Mouse (Mus musculus) hematopoietic stem cell, adult 5-6 weeks (primary cell): ENCODE measurements around the gene Polr3e. TPM values are rescaled to one million over a fixed set of nuclear protein-coding genes. Genes with fewer than 3 reads are reported as not detected.
"Not testable (repeated sequence)": the region's sequence is repeated elsewhere in the genome, so short reads cannot be mapped to it uniquely, and the experiment has no call there.

Experiments used
- ATAC-seq, 2 experiments: fragments of 125-278 bp in 1 of 2; replicated peaks in 1 of 2; 2 replicates each; pipeline ENCODE4 v1.8.0; 2016 to 2017; ENCODE audit warnings: inconsistent platforms in 2 of 2, mild to moderate bottlenecking in 2 of 2, moderate number of reproducible peaks in 2 of 2, low read depth in 1 of 2, moderate TSS enrichment in 1 of 2; ENCODE audit not compliant: low FRiP score in 2 of 2, poor library complexity in 2 of 2, severe bottlenecking in 2 of 2, insufficient read depth in 1 of 2, low TSS enrichment in 1 of 2
- total RNA-seq: library from RNA; stranded (forward); fragments of 172-1452, 232-1000 nt; gene quantifications from 2 replicates; pipeline ENCODE4 v1.2.3, GENCODE M21; 2017

Gene Polr3e
- total RNA-seq, 1 experiment from 2014 or later, result 25.8 TPM

DNA sequence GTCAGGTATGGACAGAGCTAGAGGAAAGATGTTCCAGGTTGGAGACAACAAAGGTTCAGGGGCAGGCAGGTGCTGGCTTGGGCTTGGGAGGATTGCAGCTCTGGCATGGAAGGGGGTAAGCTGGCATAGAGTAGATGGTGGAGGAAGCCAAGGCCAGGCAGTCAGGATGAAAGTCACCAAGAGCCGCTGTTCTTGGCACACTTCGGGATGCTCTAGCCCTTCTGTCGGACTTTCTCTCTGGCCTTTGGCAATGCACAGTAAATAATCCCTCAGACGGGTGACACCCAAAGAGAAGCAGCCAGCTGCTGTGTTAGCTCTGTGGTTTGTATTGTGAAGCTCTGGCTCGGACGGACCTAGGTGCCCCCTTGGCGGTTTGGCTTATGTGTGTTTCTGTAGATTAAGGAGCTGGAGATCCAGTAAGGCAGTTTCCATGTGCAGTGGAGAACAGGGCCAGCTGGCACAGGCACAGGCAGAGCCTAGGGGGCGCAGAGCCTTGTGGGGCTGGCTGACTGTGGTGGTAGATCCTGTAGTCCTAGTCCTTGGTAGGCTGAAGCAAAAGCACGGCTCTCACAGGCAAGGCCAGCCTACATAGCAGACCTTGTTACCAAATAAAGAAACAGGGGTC is 19.7 kb upstream of the Polr3e start:
- ATAC-seq, result no peak

GRCm38 (mm10) chr7:120900191-120900590 is 17.4 kb upstream of the Polr3e start:
- no peak for ATAC-seq

DNA sequence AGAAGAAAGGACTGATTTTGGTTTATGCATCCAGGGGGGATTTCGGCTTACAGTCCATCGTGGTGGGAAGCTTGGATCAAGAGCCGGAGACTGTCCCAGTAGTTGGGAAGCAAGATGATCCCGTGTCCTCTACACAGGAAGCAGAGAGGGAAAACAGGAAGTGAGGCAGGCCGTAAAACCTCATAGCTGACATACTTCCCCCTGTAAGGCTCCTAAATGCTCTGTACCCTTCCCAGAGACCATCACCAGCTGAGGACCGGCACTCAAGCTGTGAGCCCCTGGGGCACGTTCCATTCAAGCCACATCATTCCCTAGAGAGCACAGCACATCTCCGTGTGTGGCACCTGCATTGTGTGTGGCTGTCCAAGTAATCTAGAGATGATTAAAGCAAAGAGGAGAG is 15.8 kb upstream of the Polr3e start:
- peak in 1 of 2 experiments; percentile 22; a peak in 1 of 4 replicates for ATAC-seq

- no peak for ATAC-seq
Observed at GRCm38 (mm10) chr7:120902931-120903330, 14.6 kb upstream of the Polr3e start.

- ATAC-seq, result not testable (repeated sequence)
Observed at GRCm38 (mm10) chr7:120910172-120910571, 7.4 kb upstream of the Polr3e start.

- ATAC-seq, result not testable (repeated sequence)
Observed at GRCm38 (mm10) chr7:120911268-120911667, 6.3 kb upstream of the Polr3e start.

GRCm38 (mm10) chr7:120913332-120913731 is 4.2 kb upstream of the Polr3e start:
- no peak for ATAC-seq

- no peak for ATAC-seq
Observed at GRCm38 (mm10) chr7:120916262-120916875, 1.2 kb upstream of the Polr3e start.

DNA sequence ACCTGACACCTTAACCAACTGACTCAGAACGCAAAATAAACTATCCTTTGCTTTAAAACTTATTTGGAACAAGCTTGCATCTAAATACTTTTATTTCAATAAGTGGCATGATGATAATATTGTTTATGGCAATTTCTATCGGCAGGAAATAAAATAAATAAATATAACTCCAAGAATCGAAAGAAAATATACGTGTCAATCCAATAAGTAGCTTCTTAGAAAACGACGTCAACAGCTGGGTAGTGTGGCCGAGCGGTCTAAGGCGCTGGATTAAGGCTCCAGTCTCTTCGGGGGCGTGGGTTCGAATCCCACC is 309 bp upstream of the Polr3e start:
- no peak for ATAC-seq

GRCm38 (mm10) chr7:120918526-120918962 is 1.0 kb downstream of the Polr3e start:
- peak; percentile 83 to 86 for ATAC-seq

GRCm38 (mm10) chr7:120933110-120933509 is 15.6 kb downstream of the Polr3e start:
- ATAC-seq, result no peak

- no peak; a peak in 1 of 4 replicates for ATAC-seq
Observed at GRCm38 (mm10) chr7:120933680-120934195, 16.2 kb downstream of the Polr3e start.

- peak; percentile 78 to 82; a peak in 3 of 4 replicates for ATAC-seq
Observed at GRCm38 (mm10) chr7:120934716-120935115, 17.2 kb downstream of the Polr3e start.

DNA sequence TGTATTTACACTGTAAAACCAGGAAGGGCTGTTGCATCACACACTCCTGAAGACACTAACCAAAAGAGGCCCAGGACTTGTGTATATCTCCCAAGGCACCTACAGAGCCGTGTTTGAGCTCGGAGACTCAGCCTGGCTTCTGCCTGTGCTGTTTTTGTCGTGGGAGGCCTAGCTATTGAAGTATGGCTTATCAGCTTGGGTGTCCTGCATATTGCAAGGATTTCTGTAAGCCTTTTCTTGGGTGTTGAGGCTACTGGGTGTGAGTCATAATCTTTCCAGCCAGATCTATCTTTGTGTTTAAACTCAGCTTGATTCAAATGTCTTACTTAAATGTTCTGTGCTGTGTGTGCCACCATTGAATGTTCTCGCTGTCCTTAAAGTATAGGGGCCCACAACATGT is 19.0 kb downstream of the Polr3e start:
- ATAC-seq, result no peak

- no peak for ATAC-seq
Observed at GRCm38 (mm10) chr7:120938206-120938605, 20.7 kb downstream of the Polr3e start.

DNA sequence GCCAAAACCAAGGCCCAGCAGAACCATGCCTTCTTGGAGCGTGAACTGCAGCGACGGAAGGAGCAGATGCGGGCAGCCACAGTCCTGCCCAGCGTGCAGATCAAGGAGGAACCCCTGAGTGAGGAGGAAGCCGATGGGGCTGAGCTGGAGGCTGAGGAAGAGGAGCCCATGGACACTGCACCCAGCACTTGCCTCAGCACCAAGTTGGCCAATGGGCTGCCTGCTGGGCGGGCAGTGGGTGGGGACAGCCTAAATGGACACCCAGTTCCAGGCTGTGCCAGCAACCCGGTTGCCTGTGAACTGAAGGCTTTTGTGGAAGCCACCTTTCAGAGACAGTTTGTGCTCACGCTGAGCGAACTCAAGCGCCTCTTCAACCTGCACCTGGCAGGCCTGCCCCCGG is 22.8 kb downstream of the Polr3e start:
- no peak for ATAC-seq

DNA sequence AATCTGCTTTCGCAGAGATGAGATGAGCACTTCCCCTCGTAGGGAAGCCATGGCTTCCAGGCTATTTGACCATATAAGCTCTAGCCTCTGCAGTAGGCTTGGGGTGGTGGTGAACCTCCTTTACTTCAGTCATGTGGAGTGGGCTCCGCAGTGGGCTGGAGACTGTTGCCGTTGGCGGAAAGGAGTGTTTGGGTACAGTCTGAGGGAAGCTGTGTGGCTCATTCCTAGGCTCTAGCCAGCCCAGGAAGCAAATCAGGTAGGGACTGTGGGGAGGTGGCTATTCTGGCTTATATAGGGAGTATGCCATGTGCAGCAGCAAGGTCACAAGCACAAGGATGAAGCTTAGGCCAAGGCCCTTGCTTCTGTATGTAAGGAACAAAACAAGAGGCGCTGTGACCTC is 23.7 kb downstream of the Polr3e start:
- ATAC-seq, result no peak

GRCm38 (mm10) chr7:120942506-120942905 is 25.0 kb downstream of the Polr3e start:
- ATAC-seq, result no peak

- no peak for ATAC-seq
Observed at GRCm38 (mm10) chr7:120943936-120944509, 26.5 kb downstream of the Polr3e start.
